Mouse (Mus musculus) heart, embryonic 10.5 days (tissue): ENCODE data around the gene Cct3. TPM values are rescaled to one million over a fixed set of nuclear protein-coding genes. Genes with fewer than 3 reads are reported as not detected.

Source experiments
- polyA plus RNA-seq: library from polyadenylated mRNA; unstranded; fragments of >200 nt; fragmentation: Nextera tagmentation; extraction: Ambion mirVana; gene quantifications from 2 replicates; pipeline ENCODE4 v1.2.1, GENCODE M21; 2016

Cct3 gene
- polyA plus RNA-seq, 1 experiment from 2014 or later = 718 TPM

Other genes with a start within 250 kb of the Cct3 start
- gene Naxe, start 238.6 kb upstream of the Cct3 start, polyA plus RNA-seq = 143 and 148 TPM in 2 replicates
- gene Ttc24, start 218.8 kb upstream of the Cct3 start, polyA plus RNA-seq = 0.14 TPM in 1 of 2 replicates, not detected in the other
- 22.0 and 27.4 TPM in 2 replicates for gene Iqgap3, start 215.1 kb upstream of the Cct3 start, polyA plus RNA-seq
- gene Mef2d, start 154.7 kb upstream of the Cct3 start, polyA plus RNA-seq = 35.8 and 47.3 TPM in 2 replicates
- 0.09 and 8.2 TPM in 2 replicates for gene Rhbg, start 42.4 kb upstream of the Cct3 start, polyA plus RNA-seq
- 0.29 and 0.43 TPM in 2 replicates for gene Gm38392, start 9.9 kb upstream of the Cct3 start, polyA plus RNA-seq
- gene Tsacc, start 117 bp upstream of the Cct3 start, polyA plus RNA-seq = 14.0 and 17.0 TPM in 2 replicates
- 164 and 179 TPM in 2 replicates for gene Glmp, start 27.9 kb downstream of the Cct3 start, polyA plus RNA-seq
- 2.5 and 2.6 TPM in 2 replicates for gene Tmem79, start 39.0 kb downstream of the Cct3 start, polyA plus RNA-seq
- gene Smg5, start 39.1 kb downstream of the Cct3 start, polyA plus RNA-seq = 64.5 and 76.0 TPM in 2 replicates
- gene Paqr6, start 67.5 kb downstream of the Cct3 start, polyA plus RNA-seq = 1.7 and 2.2 TPM in 2 replicates
- gene Bglap3, start 75.6 kb downstream of the Cct3 start, polyA plus RNA-seq = 0.44 TPM in 1 of 2 replicates, not detected in the other
- not detected in 2 replicates for gene Bglap2, start 81.6 kb downstream of the Cct3 start, polyA plus RNA-seq
- gene Bglap, start 87.3 kb downstream of the Cct3 start, polyA plus RNA-seq = not detected in 2 replicates
- gene Pmf1, start 113.2 kb downstream of the Cct3 start, polyA plus RNA-seq = 131 and 149 TPM in 2 replicates
- 16.8 and 17.5 TPM in 2 replicates for gene Slc25a44, start 128.0 kb downstream of the Cct3 start, polyA plus RNA-seq
- gene Sema4a, start 164.1 kb downstream of the Cct3 start, polyA plus RNA-seq = 1.7 and 4.3 TPM in 2 replicates
- gene Lmna, start 212.8 kb downstream of the Cct3 start, polyA plus RNA-seq = 57.7 and 80.7 TPM in 2 replicates
- gene Mex3a, start 235.3 kb downstream of the Cct3 start, polyA plus RNA-seq = 11.6 and 22.8 TPM in 2 replicates